Mouse (Mus musculus) hindbrain, embryonic 15.5 days (tissue): Measurements from ENCODE around the gene Ctdspl. TPM values are rescaled to one million over a fixed set of nuclear protein-coding genes. Genes with fewer than 3 reads are reported as not detected.

Experiments used
- ATAC-seq: fragments of 200-750 bp; cut with Nextera tagmentation; 2 replicates; pipeline ENCODE4 v1.8.0; 2017; ENCODE audit warnings: low read depth, moderate number of reproducible peaks, moderate TSS enrichment; ENCODE audit not compliant: low FRiP score
- H3K27ac ChIP-seq: fragments of 300-500 bp; sonication (generic); replicated peaks from 2 replicates; pipeline ENCODE4 v1.5.1; 2015; ENCODE audit warnings: mild to moderate bottlenecking, inconsistent platforms
- H3K27me3 ChIP-seq: fragments of 300-500 bp; sonication (generic); 2 replicates; pipeline ENCODE4 v1.6.1; 2015; ENCODE audit warnings: control low read depth, inconsistent platforms
- H3K36me3 ChIP-seq: fragments of 300-500 bp; sonication (generic); 2 replicates; pipeline ENCODE4 v1.6.1; 2015; ENCODE audit warnings: control low read depth, inconsistent platforms
- H3K4me1 ChIP-seq: fragments of 300-500 bp; sonication (generic); replicated peaks from 2 replicates; pipeline ENCODE4 v1.6.1; 2015; ENCODE audit warnings: control low read depth, inconsistent platforms
- H3K4me2 ChIP-seq: fragments of 300-500 bp; sonication (generic); 2 replicates; pipeline ENCODE4 v1.6.1; 2015; ENCODE audit warnings: moderate library complexity, mild to moderate bottlenecking, inconsistent platforms
- H3K4me3 ChIP-seq: fragments of 300-500 bp; sonication (generic); 2 replicates; pipeline ENCODE4 v1.5.1; 2015; ENCODE audit warnings: mild to moderate bottlenecking, inconsistent platforms
- H3K9ac ChIP-seq: fragments of 300-500 bp; sonication (generic); 2 replicates; pipeline ENCODE4 v1.6.1; 2015; ENCODE audit warnings: inconsistent platforms
- H3K9me3 ChIP-seq: fragments of 300-500 bp; sonication (generic); 2 replicates; pipeline ENCODE4 v1.6.1; 2016; ENCODE audit warnings: control low read depth, inconsistent platforms
- WGBS: fragments of 180-500 bp; shearing (Covaris S2); methylation state at CpG from one replicate; pipeline ENCODE4 v1.1.7; 2015; 5-methylcytosine and 5-hydroxymethylcytosine counted together
- polyA plus RNA-seq: library from polyadenylated mRNA; unstranded; fragments of >200 nt; fragmentation: Nextera tagmentation; extraction: Ambion mirVana; gene quantifications from 2 replicates; pipeline ENCODE4 v1.2.1, GENCODE M21; 2015

Ctdspl gene
- polyA plus RNA-seq, 1 experiment from 2014 or later, result 8.9 TPM

- Histone ChIP-seq H3K4me1 (peaks cover 42% of the 10 kb centered on the region), H3K4me2 (no peak overlapping the region), H3K9ac (no peak overlapping the region), H3K27me3 (no peaks in the 10 kb centered on the region), H3K9me3 (no peaks in the 10 kb centered on the region), H3K27ac (no peak overlapping the region), H3K36me3 (peaks cover 10% of the 10 kb centered on the region; the same call in 1 of the 2 replicates), H3K4me3 (no peak overlapping the region)
- 69% methylated on average over 15 of the region's 15 CpGs for WGBS
- ATAC-seq, result no peak
These were observed 111.0 kb downstream of the Ctdspl start for GRCm38 (mm10) chr9:119037076-119037730.

DNA sequence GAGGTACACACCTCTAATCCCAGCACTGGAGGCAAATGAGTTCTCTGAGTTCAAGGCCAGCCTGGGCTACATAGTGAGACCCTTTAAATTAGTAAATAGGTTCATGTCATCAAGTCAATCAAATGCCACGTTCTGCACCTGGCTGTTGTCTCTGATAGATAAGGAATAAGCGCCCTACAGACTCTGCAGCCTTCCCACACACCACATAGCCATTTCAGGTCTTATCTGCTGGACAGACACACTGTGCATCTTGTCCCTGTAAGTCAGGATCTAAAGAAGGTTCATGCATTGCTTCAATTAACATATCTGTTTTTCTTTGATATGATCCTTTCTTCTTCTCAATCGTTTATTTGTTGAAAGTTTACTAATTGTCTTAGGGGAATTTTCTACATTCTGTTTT, 112.3 kb downstream of the Ctdspl start:
- ATAC-seq, result no peak
- Histone ChIP-seq H3K36me3 (peaks cover 10% of the 10 kb centered on the region; the same call in 1 of the 2 replicates), H3K4me1 (peaks cover 28% of the 10 kb centered on the region), H3K4me2 (no peak overlapping the region), H3K4me3 (no peak overlapping the region), H3K27me3 (no peaks in the 10 kb centered on the region), H3K9ac (no peak overlapping the region), H3K27ac (no peak overlapping the region), H3K9me3 (no peaks in the 10 kb centered on the region)
- 91% methylated on average over 3 of the region's 3 CpGs for WGBS

GRCm38 (mm10) chr9:119040101-119040775, 114.0 kb downstream of the Ctdspl start:
- H3K4me2 ChIP-seq, result no peak overlapping the region
- H3K9ac ChIP-seq, result no peak overlapping the region
- no peak overlapping the region for H3K4me3 ChIP-seq
- no peaks in the 10 kb centered on the region for H3K27me3 ChIP-seq
- H3K36me3 ChIP-seq, result peaks cover 10% of the 10 kb centered on the region; the same call in 1 of the 2 replicates
- H3K4me1 ChIP-seq, result peaks cover 11% of the 10 kb centered on the region
- H3K9me3 ChIP-seq, result no peaks in the 10 kb centered on the region
- ATAC-seq, result no peak
- 77% methylated on average over 15 of the region's 15 CpGs for WGBS
- no peak overlapping the region for H3K27ac ChIP-seq

- WGBS, result 87% methylated on average over 11 of the region's 11 CpGs
These were observed 122.1 kb downstream of the Ctdspl start for GRCm38 (mm10) chr9:119048182-119048903.

GRCm38 (mm10) chr9:119051158-119051557, 124.9 kb downstream of the Ctdspl start:
- H3K9me3 ChIP-seq, result no peaks in the 10 kb centered on the region
- WGBS, result 65% methylated on average over 2 of the region's 2 CpGs

More at GRCm38 (mm10) chr9:119048182-119048903, 122.1 kb downstream of the Ctdspl start:
- no peak overlapping the region for H3K4me3 ChIP-seq
- H3K27ac ChIP-seq, result no peak overlapping the region
- H3K36me3 ChIP-seq, result no peaks in the 10 kb centered on the region
- H3K4me1 ChIP-seq, result peaks cover 10% of the 10 kb centered on the region
- no peaks in the 10 kb centered on the region for H3K9me3 ChIP-seq
- no peak overlapping the region for H3K9ac ChIP-seq
- H3K4me2 ChIP-seq, result no peak overlapping the region
- no peak for ATAC-seq
- peaks cover 6% of the 10 kb centered on the region; the same call in 1 of the 2 replicates for H3K27me3 ChIP-seq

DNA sequence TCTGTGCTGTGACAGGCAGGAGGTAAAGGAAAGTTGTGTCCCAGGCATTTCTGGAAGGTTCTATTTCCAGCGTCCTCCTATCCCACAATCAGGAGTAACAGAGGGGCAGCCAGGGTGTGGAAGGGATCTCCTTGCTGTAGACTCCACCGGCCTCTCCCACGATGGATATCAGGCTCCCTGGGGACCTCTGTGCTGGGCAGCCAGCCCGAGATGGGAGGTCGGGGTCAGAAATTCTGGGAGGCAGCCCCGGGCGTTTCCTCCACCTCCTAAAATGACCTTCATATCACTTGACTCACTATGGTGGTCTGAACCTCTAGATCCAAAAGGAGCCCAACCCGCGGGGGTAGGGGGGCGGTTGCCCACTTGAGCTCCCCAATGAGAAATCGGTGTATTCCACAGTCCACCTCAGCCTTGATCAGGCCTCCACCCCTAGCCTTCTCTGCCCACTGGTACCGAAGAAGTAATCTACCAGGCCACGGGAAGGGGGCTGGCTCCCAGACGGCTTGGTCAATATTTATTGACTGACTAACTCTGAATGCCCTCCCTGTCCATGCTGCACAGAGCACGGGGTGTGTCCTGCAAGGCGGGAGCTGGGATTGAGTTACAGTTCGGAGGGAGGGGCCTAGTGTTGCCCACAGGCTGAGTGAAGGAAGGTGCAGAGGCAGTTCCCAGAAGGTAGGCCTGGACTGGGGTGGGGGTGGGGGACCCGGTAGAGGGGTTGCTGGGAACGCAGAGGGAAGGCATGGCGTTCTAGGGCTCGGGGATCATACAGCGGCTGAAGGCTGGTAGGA, 126.1 kb downstream of the Ctdspl start, which contains the start of gene Vill:
Gene Vill (plus strand): TSS at position 625 of the 791 bp plus-strand sequence.
- peaks cover 13% of the 10 kb centered on the region for H3K27me3 ChIP-seq
- no peaks in the 10 kb centered on the region for H3K9me3 ChIP-seq
- 23% methylated on average over 22 of the region's 22 CpGs for WGBS
- H3K4me1 ChIP-seq, result peaks cover 10% of the 10 kb centered on the region
- no peak within 1 kb of the TSS for H3K27ac ChIP-seq
- peak; percentile 47; the same call in 1 of the 2 replicates for ATAC-seq
- H3K4me2 ChIP-seq, result peak within 1 kb of the TSS; percentile 46
- H3K9ac ChIP-seq, result peak within 1 kb of the TSS; percentile 6; the same call in 1 of the 2 replicates
- no peaks in the 10 kb centered on the region for H3K36me3 ChIP-seq
- peak within 1 kb of the TSS; percentile 18 for H3K4me3 ChIP-seq

More at GRCm38 (mm10) chr9:119051158-119051557, 124.9 kb downstream of the Ctdspl start:
- H3K4me2 ChIP-seq, result no peak overlapping the region
- H3K27me3 ChIP-seq, result peaks cover 13% of the 10 kb centered on the region
- H3K9ac ChIP-seq, result no peak overlapping the region
- H3K4me3 ChIP-seq, result no peak overlapping the region
- peaks cover 10% of the 10 kb centered on the region for H3K4me1 ChIP-seq
- no peak overlapping the region for H3K27ac ChIP-seq
- no peak for ATAC-seq
- H3K36me3 ChIP-seq, result no peaks in the 10 kb centered on the region

DNA sequence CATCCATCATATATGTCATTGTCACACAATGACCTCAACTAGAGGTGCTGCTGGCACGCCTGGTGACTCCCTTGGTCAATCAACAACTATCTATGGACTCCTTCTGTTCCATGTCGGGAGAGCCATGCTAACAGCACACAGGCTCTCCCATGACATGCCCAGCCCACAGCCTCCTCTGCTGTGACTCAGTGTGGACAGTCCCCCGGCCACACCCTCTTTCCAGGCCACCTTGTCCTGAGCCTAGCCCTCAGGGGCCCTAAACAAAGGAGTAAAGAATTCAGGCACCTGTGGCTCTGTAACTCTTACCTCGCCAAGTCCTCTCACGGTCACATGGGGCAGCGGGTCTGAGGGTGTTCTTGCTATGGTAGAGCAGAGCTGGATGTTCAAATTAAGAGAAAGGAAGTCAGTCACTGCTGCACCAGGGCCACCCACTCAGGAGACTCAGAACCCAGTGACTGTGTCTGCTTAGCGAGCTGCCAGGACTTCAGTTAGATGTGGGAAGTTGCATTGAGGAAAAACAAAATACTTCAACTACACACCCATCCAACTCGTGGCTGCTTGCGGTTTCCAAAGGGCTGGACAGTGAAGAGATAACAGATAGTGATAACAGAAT, 127.8 kb downstream of the Ctdspl start:
- 79% methylated on average over 9 of the region's 9 CpGs for WGBS
- Histone ChIP-seq H3K4me3 (no peak overlapping the region), H3K9ac (no peak overlapping the region), H3K4me2 (no peak overlapping the region), H3K4me1 (peaks cover 10% of the 10 kb centered on the region), H3K36me3 (no peaks in the 10 kb centered on the region), H3K9me3 (no peaks in the 10 kb centered on the region), H3K27me3 (peaks cover 13% of the 10 kb centered on the region), H3K27ac (no peak overlapping the region)
- ATAC-seq, result no peak

DNA sequence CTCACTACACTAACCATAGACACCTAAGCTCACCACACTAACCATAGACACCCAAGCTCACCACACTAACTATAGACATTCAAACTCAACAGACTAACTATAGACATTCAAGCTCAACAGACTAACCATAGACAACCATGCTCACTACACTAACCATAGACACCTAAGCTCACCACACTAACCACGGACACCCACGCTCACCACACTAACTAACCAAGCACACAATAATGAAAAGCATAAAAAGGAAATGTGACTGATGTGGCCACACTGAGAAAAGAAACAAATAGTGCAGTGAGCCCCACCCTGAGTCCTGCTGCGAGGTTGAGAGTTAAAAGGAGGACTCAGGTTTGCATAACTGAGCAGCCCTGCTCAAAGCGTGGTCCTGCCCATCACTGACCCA, 129.1 kb downstream of the Ctdspl start:
- Histone ChIP-seq H3K4me1 (peaks cover 10% of the 10 kb centered on the region), H3K4me2 (no peak overlapping the region), H3K9ac (no peak overlapping the region), H3K27me3 (peaks cover 13% of the 10 kb centered on the region), H3K36me3 (no peaks in the 10 kb centered on the region), H3K27ac (no peak overlapping the region), H3K9me3 (no peaks in the 10 kb centered on the region), H3K4me3 (no peak overlapping the region)
- ATAC-seq, result no peak
- WGBS, result 87% methylated on average over 4 of the region's 4 CpGs

DNA sequence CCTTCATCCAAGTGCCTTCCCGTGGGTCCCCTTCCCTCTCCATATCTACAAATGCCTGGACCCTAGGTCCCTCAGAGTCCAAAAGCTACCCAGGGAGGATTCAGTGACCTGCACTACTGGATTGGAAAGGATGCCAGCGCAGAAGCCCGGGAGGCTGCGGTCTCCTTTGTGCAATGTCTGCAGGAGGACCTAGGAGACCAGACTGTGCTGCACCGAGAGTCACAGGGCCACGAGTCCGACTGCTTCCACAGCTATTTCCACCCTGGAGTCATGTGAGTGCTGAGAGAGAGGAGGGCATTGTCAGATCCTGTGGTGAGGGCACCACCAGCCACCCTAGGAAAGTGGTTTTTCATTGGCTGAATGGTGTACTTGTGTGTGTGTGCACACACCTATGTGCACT, 132.0 kb downstream of the Ctdspl start:
- no peak for ATAC-seq
- no peak overlapping the region for H3K4me3 ChIP-seq
- WGBS, result 85% methylated on average over 7 of the region's 7 CpGs

GRCm38 (mm10) chr9:119060701-119061100, 134.4 kb downstream of the Ctdspl start:
- WGBS, result 95% methylated on average over 10 of the region's 10 CpGs
- ATAC-seq, result no peak
- H3K9me3 ChIP-seq, result no peaks in the 10 kb centered on the region
- no peaks in the 10 kb centered on the region for H3K36me3 ChIP-seq
- H3K4me2 ChIP-seq, result no peak overlapping the region
- no peak overlapping the region for H3K27ac ChIP-seq
- H3K4me1 ChIP-seq, result no peaks in the 10 kb centered on the region
- H3K4me3 ChIP-seq, result no peak overlapping the region
- H3K27me3 ChIP-seq, result no peaks in the 10 kb centered on the region
- H3K9ac ChIP-seq, result no peak overlapping the region

More for the DNA sequence above, 132.0 kb downstream of the Ctdspl start:
- Histone ChIP-seq H3K4me1 (no peaks in the 10 kb centered on the region), H3K9ac (no peak overlapping the region), H3K27ac (no peak overlapping the region), H3K9me3 (no peaks in the 10 kb centered on the region), H3K36me3 (no peaks in the 10 kb centered on the region), H3K27me3 (peaks cover 7% of the 10 kb centered on the region), H3K4me2 (no peak overlapping the region)

DNA sequence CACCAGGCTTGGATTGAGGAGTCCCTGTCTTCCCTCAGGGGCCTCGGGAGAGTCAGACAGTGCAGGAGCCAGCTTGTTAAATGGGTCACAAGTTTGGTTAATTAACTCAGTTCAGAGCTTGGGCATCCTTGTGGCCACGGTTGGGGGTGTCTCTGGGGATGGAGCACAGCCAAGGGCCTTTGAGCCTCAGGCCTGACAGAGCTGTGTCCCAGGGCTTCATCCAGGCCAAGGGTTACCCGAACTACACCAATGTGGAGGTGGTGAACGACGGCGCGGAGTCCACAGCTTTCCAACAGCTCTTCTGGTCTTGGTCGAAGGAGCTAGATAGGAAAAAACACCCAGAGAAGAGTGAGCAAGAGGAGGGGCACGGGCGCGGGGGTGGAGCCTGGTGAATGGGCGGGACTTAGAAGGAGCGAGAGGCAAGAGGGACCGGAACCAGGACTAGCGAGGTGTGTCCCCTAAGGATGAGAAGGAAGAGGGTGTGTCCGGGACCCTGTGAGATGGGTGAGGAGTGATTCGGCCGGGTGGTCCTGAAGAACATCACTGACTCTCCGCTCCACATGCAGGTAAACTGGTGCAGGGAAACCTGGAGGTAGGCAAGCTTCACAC, 136.9 kb downstream of the Ctdspl start:
- no peak for ATAC-seq
- H3K4me1 ChIP-seq, result no peaks in the 10 kb centered on the region
- H3K36me3 ChIP-seq, result no peaks in the 10 kb centered on the region
- no peak overlapping the region for H3K27ac ChIP-seq
- no peaks in the 10 kb centered on the region for H3K27me3 ChIP-seq
- H3K4me3 ChIP-seq, result no peak overlapping the region
- H3K9ac ChIP-seq, result no peak overlapping the region
- H3K9me3 ChIP-seq, result no peaks in the 10 kb centered on the region
- no peak overlapping the region for H3K4me2 ChIP-seq
- 31% methylated on average over 19 of the region's 19 CpGs for WGBS
